Mouse (Mus musculus) thymus, adult 2 months (tissue): ENCODE results near the gene A4gnt.

ENCODE experiments used
- CTCF ChIP-seq: fragments of 200-500 bp; IDR thresholded peaks from 2 replicates; pipeline ENCODE4 v1.5.1; 2012; ENCODE audit warnings: mild to moderate bottlenecking, control low read depth, low read length, moderate library complexity, borderline replicate concordance; ENCODE audit not compliant: control insufficient read depth, poor library complexity, insufficient read depth; ENCODE audit errors: extremely low read depth
- POLR2A ChIP-seq: fragments of 200-500 bp; IDR thresholded peaks from 2 replicates; pipeline ENCODE4 v1.6.1; 2012; ENCODE audit warnings: mild to moderate bottlenecking, low read length, control low read depth, moderate library complexity; ENCODE audit not compliant: control insufficient read depth, poor library complexity, insufficient read depth; ENCODE audit errors: extremely low read depth

DNA sequence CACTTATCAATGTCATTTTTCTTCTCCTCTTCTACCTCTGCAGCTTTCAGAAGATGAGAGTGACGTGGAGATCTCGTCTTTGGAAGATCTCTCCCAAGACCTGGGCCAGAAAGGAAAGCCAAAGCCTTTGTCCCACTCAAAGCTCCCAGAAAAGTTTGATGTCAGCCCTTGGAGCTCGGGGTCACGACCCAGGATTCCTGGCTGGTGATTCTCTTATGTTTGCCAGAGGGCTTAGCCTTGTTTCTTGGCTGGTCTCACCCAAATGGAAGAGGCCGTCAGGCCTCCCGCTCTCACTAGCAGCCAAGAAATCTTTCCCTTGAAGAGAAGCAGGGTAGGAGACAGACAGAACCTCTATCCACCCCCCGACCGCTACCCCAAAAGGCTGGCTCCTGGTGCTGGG lies 55.3 kb downstream of the A4gnt start:
- no peak for TF ChIP-seq CTCF
- TF ChIP-seq POLR2A, result no peak
